Mouse (Mus musculus) frontal cortex, adult 2 months (tissue): Measurements from ENCODE around the gene Gm12830. TPM values are rescaled to one million over a fixed set of nuclear protein-coding genes. Genes with fewer than 3 reads are reported as not detected.

Experiments
- DNase-seq, 2 experiments: peaks; one replicate each; pipeline ENCODE4 v3.0.0; 2022; ENCODE audit warnings: low spot score in 1 of 2; ENCODE audit errors: extremely low spot score in 1 of 2
- polyA plus RNA-seq: library from polyadenylated mRNA; depleted of rRNA; stranded (reverse); fragments of >200 nt; gene quantifications from 2 replicates; pipeline ENCODE4 v1.2.3, GENCODE M21; 2012; rRNA removed

Gm12830 gene
- not detected in 2 replicates for polyA plus RNA-seq

GRCm38 (mm10) chr4:114821567-114822192 lies at the start of gene Gm12830:
TSS of gene Gm12830 (plus strand) at chr4:114821722.
- DNase-seq = peak in 1 of 2 experiments; percentile 34

GRCm38 (mm10) chr4:114773316-114773715 lies 48.2 kb upstream of the Gm12830 start:
- DNase-seq = no peak

- DNase-seq = no peak
These were observed 43.8 kb upstream of the Gm12830 start for GRCm38 (mm10) chr4:114777625-114778202.

GRCm38 (mm10) chr4:114778716-114779474 lies 42.6 kb upstream of the Gm12830 start:
- DNase-seq = no peak

- no peak for DNase-seq
These were observed 42.1 kb upstream of the Gm12830 start for GRCm38 (mm10) chr4:114779475-114779757.

- no peak for DNase-seq
These were observed 41.6 kb upstream of the Gm12830 start for GRCm38 (mm10) chr4:114779758-114780546.

GRCm38 (mm10) chr4:114782851-114783250 lies 38.7 kb upstream of the Gm12830 start:
- no peak for DNase-seq

- DNase-seq = no peak
These were observed 36.8 kb upstream of the Gm12830 start for GRCm38 (mm10) chr4:114784735-114785134.

- DNase-seq = no peak
These were observed 32.7 kb upstream of the Gm12830 start for GRCm38 (mm10) chr4:114788856-114789255.

GRCm38 (mm10) chr4:114791650-114792049 lies 29.9 kb upstream of the Gm12830 start:
- DNase-seq = no peak

- no peak for DNase-seq
These were observed 27.7 kb upstream of the Gm12830 start for GRCm38 (mm10) chr4:114793836-114794235.

GRCm38 (mm10) chr4:114797254-114797914 lies 24.1 kb upstream of the Gm12830 start:
- DNase-seq = no peak

- no peak for DNase-seq
These were observed 23.4 kb upstream of the Gm12830 start for GRCm38 (mm10) chr4:114798041-114798624.

- DNase-seq = no peak
These were observed 17.4 kb upstream of the Gm12830 start for GRCm38 (mm10) chr4:114804096-114804495.

- DNase-seq = no peak
These were observed 2.4 kb upstream of the Gm12830 start for GRCm38 (mm10) chr4:114818963-114819702.

GRCm38 (mm10) chr4:114834770-114835581 lies 13.5 kb downstream of the Gm12830 start:
- DNase-seq = no peak

GRCm38 (mm10) chr4:114841336-114841920 lies 19.9 kb downstream of the Gm12830 start:
- DNase-seq = no peak

- DNase-seq = no peak
These were observed 20.9 kb downstream of the Gm12830 start for GRCm38 (mm10) chr4:114842376-114842960.
